Mouse (Mus musculus): ENCODE measurements around the gene Pcnx2. TPM values are rescaled to one million over a fixed set of nuclear protein-coding genes. Genes with fewer than 3 reads are reported as not detected.

Pcnx2 gene
- total RNA-seq, 2 experiments from 2014 or later = 0.90 to 1.1 TPM

DNA sequence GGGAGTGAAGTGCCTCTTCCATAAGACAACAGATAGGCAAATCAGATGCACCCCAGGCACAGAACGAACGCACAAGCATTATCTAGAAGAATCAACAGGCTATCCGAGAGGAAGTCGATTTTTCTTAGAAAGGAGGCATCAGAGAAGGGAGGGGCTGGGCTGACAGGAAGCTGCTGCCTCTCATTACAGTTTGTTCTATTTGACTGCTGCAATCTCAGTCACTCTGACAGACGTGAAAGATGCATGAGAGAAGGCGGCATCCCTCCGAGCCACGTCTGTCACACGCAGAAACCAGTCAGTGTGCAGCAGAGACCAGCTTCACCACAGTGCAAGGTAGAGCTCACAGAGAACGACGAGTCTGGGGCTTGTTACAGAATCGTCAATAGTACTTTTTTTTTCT is 74.4 kb downstream of the Pcnx2 start:
- no peak for DNase-seq (ENCODE audit: low spot score in 2 of 2)

DNA sequence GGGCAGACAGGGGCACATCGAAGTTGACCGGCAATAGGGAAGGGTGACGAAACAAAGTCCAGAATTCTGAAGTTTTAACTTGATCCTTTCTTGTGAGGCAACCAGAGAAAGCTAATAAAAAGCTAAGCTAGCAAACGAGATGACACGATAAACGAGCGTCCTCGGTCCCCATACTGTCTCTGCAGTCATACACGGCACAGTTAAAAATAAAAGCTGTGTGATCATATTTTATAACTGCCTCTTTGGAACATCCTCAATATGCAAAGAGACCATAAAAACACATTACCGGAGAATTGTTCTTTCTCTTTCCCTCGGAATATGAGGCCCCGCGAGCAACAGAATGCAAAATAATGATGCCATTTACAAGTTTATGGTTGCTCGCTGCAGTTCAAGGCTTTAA is 76.1 kb downstream of the Pcnx2 start:
- no peak for DNase-seq (ENCODE audit: low spot score in 2 of 2)

GRCm38 (mm10) chr8:125819797-125820196 is 78.3 kb downstream of the Pcnx2 start:
- no peak for DNase-seq (ENCODE audit: low spot score in 2 of 2)

- no peak for DNase-seq (ENCODE audit: low spot score in 2 of 2)
Observed at GRCm38 (mm10) chr8:125818796-125819195, 79.3 kb downstream of the Pcnx2 start.

GRCm38 (mm10) chr8:125816742-125817141 is 81.4 kb downstream of the Pcnx2 start:
- DNase-seq (ENCODE audit: low spot score in 2 of 2) = no peak

- no peak for DNase-seq (ENCODE audit: low spot score in 2 of 2)
Observed at GRCm38 (mm10) chr8:125808826-125809225, 89.3 kb downstream of the Pcnx2 start.

DNA sequence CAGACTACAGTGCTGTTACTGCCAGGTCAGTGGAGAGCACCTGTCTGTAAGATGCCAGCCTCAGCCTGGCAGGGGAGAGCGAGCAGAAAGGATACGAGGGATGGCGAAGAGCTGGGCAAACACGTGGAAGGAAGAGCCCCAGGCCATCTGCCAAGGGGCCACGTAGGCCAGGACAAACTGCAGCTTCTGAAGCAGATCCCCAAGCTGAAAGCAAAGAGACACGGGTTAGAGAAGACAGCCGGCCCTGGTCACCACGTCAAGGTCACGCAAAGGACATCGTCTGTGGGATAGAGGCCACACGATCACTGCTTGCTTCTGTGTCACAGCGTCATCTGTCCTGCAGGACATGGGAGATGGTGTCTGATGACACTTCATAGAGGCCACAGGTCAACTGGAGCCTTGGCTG is 90.2 kb downstream of the Pcnx2 start:
- DNase-seq (ENCODE audit: low spot score in 2 of 2) = no peak

DNA sequence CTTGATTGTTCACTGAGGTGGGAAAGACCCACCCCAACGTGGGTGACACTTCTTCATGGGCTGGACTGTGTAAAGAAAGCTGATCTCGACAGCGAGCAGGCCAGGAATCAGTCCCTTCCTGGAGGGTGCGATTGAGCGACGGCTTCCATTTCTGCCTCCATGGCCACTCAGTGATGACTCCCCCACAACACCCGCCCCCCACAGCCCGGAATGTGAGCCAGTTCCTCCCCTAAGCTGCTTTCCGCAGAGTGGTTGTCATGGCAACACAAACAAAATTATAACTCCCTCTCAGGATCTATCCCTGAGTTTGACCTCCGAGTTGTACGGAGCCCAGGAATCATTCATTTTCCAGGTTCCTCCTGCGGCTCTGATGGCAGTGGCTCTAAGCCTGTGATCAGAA is 91.7 kb downstream of the Pcnx2 start:
- DNase-seq (ENCODE audit: low spot score in 2 of 2) = no peak

DNA sequence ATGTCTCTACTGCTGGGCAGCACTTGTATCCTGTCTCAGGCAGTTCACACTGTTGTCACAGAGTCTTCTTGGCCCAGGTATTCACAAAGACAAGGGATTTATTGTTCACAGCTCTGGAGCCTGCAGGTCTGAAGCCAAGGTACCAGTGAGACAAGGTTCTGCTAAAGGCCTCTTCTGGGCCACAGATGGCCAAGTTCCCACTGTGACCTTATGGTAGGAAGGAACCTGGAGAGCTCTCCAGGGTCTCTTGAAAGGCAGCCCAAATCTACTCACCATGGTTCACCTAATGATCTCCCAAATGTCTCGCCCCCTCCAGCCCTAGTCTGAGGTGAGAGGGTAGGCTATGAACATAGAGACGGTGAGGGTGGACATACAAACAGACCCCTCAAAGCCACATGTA is 101.1 kb downstream of the Pcnx2 start:
- DNase-seq (ENCODE audit: low spot score in 2 of 2) = no peak

DNA sequence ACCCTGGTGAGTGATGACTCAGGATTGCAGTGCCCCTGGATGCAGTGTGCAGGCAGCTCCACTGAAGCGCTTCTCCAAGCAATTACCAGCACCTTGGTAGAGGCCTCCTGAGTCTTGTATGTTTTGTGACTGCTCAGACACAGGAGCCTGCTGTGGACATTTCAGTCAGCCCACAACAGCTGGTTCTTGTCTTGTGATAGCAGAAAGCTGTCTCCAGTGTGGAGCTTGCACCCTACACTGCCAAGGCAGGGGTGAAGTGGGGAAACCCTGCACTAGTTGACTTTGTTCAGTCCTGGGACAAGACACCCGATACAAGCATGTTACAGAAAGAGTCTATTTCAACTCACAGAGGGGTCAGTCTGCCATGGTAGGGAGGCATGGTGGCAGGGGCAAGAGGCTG is 102.8 kb downstream of the Pcnx2 start:
- no peak for DNase-seq (ENCODE audit: low spot score in 2 of 2)

- DNase-seq (ENCODE audit: low spot score in 2 of 2) = no peak
Observed at GRCm38 (mm10) chr8:125792816-125793455, 105.2 kb downstream of the Pcnx2 start.

DNA sequence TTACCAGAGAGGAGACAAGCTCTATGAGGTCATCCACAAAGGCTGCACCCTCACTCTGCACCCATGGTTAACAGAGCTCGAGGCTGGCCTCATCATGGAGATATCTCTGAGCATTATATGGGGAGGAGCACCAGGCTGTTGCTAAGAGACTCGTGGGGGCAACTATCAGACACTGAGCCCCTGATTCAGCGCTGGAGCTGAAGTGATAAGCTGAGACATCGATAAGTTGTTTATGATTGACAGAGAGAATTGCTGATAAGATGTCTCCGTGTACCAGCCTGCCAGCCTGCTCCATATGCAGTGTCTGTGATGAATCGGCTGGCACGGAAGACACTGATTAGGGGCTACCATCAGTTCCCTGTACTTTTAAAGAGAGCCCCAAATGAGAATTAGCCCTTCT is 111.2 kb downstream of the Pcnx2 start:
- no peak for DNase-seq (ENCODE audit: low spot score in 2 of 2)

DNA sequence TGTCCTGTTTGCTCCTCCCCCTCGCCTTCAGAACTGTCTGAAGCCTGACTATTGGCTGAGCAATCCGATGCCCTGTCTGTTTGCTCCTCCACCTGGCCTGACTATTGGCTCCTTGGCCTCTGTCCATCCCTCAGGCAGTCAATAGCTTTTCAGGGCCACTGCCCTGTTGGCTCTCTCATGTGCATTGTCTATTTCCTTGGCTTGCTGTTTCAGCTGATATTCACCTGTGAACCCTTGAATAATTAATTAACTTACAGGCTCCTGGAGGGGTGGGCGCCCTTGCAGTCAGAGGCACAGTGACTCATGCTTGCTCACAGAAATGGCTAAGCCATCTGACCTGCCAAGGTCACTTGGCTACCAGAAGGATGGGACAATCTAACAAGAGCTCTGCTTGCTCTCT is 116.0 kb downstream of the Pcnx2 start:
- DNase-seq (ENCODE audit: low spot score in 2 of 2) = no peak

GRCm38 (mm10) chr8:125779656-125780055 is 118.5 kb downstream of the Pcnx2 start:
- DNase-seq (ENCODE audit: low spot score in 2 of 2) = no peak

DNA sequence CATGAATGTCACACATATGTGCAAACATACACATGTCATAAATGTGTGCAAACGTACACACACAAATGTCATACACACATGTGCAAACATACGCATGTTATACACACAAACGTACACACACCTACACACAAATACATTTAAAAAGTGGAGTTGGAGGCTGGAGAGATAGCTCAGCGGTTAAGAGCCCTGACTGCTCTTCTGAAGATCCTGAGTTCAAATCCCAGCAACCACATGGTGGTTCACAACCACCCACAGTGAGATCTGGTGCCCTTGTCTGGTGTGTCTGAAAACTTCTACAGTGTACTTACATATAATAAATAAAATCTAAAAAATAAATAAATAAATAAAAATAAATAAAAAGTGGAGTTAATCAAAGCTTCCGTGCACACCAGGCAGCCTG is 119.2 kb downstream of the Pcnx2 start:
- DNase-seq (ENCODE audit: low spot score in 2 of 2) = peak in 1 of 2 experiments; percentile 15

GRCm38 (mm10) chr8:125777478-125778164 is 120.5 kb downstream of the Pcnx2 start:
- no peak for DNase-seq (ENCODE audit: low spot score in 2 of 2)

- DNase-seq (ENCODE audit: low spot score in 2 of 2) = no peak
Observed at GRCm38 (mm10) chr8:125776800-125777199, 121.3 kb downstream of the Pcnx2 start.

- DNase-seq (ENCODE audit: low spot score in 2 of 2) = no peak
Observed at GRCm38 (mm10) chr8:125776314-125776713, 121.8 kb downstream of the Pcnx2 start.

- no peak for DNase-seq (ENCODE audit: low spot score in 2 of 2)
Observed at GRCm38 (mm10) chr8:125775031-125775430, 123.1 kb downstream of the Pcnx2 start.

- no peak for DNase-seq (ENCODE audit: low spot score in 2 of 2)
Observed at GRCm38 (mm10) chr8:125773281-125773803, 124.8 kb downstream of the Pcnx2 start.

- DNase-seq (ENCODE audit: low spot score in 2 of 2) = no peak
Observed at GRCm38 (mm10) chr8:125772300-125772699, 125.8 kb downstream of the Pcnx2 start.

DNA sequence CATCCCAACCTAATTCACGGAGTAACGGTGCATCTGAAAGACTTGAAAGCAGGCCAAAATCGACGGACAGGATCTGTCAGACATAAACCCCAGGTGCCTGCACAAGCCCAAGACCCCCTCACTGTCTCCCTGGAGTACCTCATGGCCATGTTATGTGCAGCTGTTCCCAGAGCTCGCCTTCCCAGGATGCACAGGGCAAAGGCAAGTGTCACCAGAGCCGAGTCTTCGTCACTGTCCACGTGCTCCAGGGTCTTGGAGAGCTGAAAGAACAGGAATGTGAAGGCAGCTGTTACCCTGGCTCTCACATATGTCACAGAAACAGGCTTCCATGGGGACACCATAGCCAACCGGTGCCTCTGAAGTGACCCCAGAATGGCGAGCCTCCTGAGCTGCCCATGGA is 130.0 kb downstream of the Pcnx2 start:
- DNase-seq (ENCODE audit: low spot score in 2 of 2) = no peak

Measured in adrenal gland, postnatal 4 days (tissue).